Mouse (Mus musculus) hindbrain, postnatal 0 days (tissue): ENCODE results near the gene Pomt1. TPM values are rescaled to one million over a fixed set of nuclear protein-coding genes. Genes with fewer than 3 reads are reported as not detected.

ENCODE experiments used
- ATAC-seq: fragments of 200-750 bp; cut with Nextera tagmentation; 2 replicates; pipeline ENCODE4 v1.8.0; 2017; ENCODE audit warnings: mild to moderate bottlenecking, moderate TSS enrichment, moderate library complexity
- DNase-seq: peaks from one replicate; pipeline ENCODE4 v3.0.0-alpha.2; 2015; ENCODE audit warnings: low spot score
- H3K27ac ChIP-seq: fragments of 300-500 bp; sonication (generic); 2 replicates; pipeline ENCODE4 v1.5.1; 2014; ENCODE audit warnings: mild to moderate bottlenecking
- H3K27me3 ChIP-seq: fragments of 300-500 bp; sonication (generic); 2 replicates; pipeline ENCODE4 v1.6.1; 2014; ENCODE audit warnings: low read length, mixed read lengths; ENCODE audit not compliant: insufficient read depth
- H3K36me3 ChIP-seq: fragments of 300-500 bp; sonication (generic); 2 replicates; pipeline ENCODE4 v1.6.1; 2014; ENCODE audit warnings: low read length, mixed read lengths; ENCODE audit not compliant: insufficient read depth
- H3K4me1 ChIP-seq: fragments of 300-500 bp; sonication (generic); 2 replicates; pipeline ENCODE4 v1.6.1; 2014; ENCODE audit warnings: antibody characterized with exemption, low read length, mixed read lengths; ENCODE audit not compliant: insufficient read depth
- H3K4me2 ChIP-seq: fragments of 300-500 bp; sonication (generic); 2 replicates; pipeline ENCODE4 v1.6.1; 2014; ENCODE audit warnings: low read depth, mild to moderate bottlenecking, low read length, moderate library complexity, mixed read lengths
- H3K4me3 ChIP-seq: fragments of 300-500 bp; sonication (generic); 2 replicates; pipeline ENCODE4 v1.5.1; 2014; ENCODE audit warnings: low read length
- H3K9ac ChIP-seq: fragments of 300-500 bp; sonication (generic); replicated peaks from 2 replicates; pipeline ENCODE4 v1.6.1; 2014; ENCODE audit warnings: mild to moderate bottlenecking, low read length, moderate library complexity, mixed read lengths
- H3K9me3 ChIP-seq: fragments of 300-500 bp; sonication (generic); 2 replicates; pipeline ENCODE4 v1.6.1; 2016; ENCODE audit warnings: low read length, mixed read lengths
- CTCF ChIP-seq: IDR thresholded peaks from 2 replicates; pipeline ENCODE4 v1.5.1; 2016; ENCODE audit warnings: antibody characterized with exemption, control low read depth, low read depth
- WGBS: fragments of 180-500 bp; shearing (Covaris S2); extraction: QIAGEN DNeasy Blood & Tissue Kit; methylation state at CpG from one replicate; pipeline ENCODE4 v1.1.7; 2014; 5-methylcytosine and 5-hydroxymethylcytosine counted together
- polyA plus RNA-seq: library from polyadenylated mRNA; unstranded; fragments of >200 nt; fragmentation: Nextera tagmentation; extraction: Ambion mirVana; gene quantifications from 2 replicates; pipeline ENCODE4 v1.2.1, GENCODE M21; 2015
- total RNA-seq: library from RNA; depleted of rRNA; stranded (reverse); fragments of >200 nt; gene quantifications from 2 replicates; pipeline ENCODE4 v1.2.3, GENCODE M21; 2014

Gene Pomt1
- total and polyA plus RNA-seq, 2 experiments from 2014 or later, result 18.0 to 41.8 TPM

DNA sequence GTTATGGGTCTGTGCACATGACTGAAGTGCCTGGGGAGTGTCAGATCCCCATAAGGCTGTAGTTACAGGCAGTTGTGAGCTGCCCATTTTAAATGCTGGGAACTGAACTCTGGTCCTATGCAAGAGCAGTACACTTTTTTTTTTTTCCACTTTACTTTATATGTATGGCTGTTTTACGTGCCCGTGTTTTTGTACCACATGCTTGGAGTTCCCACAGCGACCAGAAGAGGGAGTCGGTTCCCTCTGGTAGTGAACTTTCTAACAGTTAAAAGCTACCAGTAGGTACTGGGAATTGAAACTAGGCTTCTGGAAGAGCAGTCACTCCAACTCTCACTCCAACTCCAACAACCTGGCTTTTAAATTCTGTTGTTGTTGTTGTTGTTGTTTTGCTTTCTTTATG, 24.2 kb downstream of the Pomt1 start:
- no peak overlapping the region; the same call in 1 of the 2 replicates for H3K4me2 ChIP-seq
- no peak overlapping the region for H3K4me3 ChIP-seq
- H3K4me1 ChIP-seq, result peaks cover 6% of the 10 kb centered on the region; the same call in 1 of the 2 replicates
- peaks cover 16% of the 10 kb centered on the region; the same call in 1 of the 2 replicates for H3K36me3 ChIP-seq
- 23% methylated on average over 4 of the region's 4 CpGs for WGBS
- TF ChIP-seq CTCF, result peak; percentile 55
- DNase-seq (peak; percentile 61), ATAC-seq (no peak)
- no peaks in the 10 kb centered on the region for H3K9me3 ChIP-seq
- H3K9ac ChIP-seq, result no peak overlapping the region
- H3K27me3 ChIP-seq, result no peaks in the 10 kb centered on the region
- H3K27ac ChIP-seq, result no peak overlapping the region

DNA sequence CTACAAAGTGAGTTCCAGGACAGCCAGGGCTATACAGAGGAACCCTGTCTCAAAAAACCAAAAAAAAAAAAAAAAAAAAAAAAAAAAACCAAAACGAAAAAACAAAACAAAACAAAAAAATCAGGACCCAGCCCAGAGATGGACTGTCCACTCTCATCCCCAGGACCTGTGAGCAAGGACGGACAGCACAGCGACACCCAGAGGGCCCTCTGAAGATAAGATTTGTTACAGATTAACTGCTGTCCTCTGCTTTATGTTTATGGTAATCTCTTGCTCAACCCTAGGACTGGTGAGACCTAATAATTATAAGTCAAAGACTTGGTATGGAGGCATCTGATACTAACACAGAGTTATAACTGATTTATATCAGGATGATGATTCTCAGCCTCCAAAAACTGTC, 39.4 kb downstream of the Pomt1 start:
- no peaks in the 10 kb centered on the region for H3K9me3 ChIP-seq
- no peaks in the 10 kb centered on the region for H3K4me1 ChIP-seq
- no peak overlapping the region for H3K4me3 ChIP-seq
- DNase-seq, result no peak
- 82% methylated on average over 3 of the region's 3 CpGs for WGBS
- H3K9ac ChIP-seq, result no peak overlapping the region
- H3K36me3 ChIP-seq, result peaks cover 23% of the 10 kb centered on the region
- H3K27ac ChIP-seq, result no peak overlapping the region
- no peak for ATAC-seq
- H3K4me2 ChIP-seq, result no peak overlapping the region
- TF ChIP-seq CTCF, result no peak
- no peaks in the 10 kb centered on the region for H3K27me3 ChIP-seq

DNA sequence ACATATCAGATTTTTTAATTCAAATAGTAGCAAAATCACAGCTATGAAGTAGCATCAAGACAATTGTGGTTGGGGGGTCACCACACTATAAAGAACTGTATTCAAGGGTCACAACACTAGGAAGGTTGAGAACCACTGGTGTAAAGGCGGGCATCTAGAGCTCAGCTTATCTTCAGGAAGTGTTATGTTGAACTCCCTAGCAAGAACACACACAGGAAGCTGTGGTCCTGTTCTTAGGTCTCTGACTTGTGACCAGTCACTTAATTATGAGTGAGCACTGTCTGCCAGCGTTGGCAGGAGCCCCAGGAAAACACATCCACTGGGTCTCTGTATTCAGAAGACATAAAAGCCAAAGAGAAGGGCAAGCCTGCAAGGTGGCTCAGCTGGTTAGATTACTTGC, 45.9 kb downstream of the Pomt1 start:
- Histone ChIP-seq H3K27ac (no peak overlapping the region), H3K4me3 (no peak overlapping the region), H3K4me1 (peaks cover 10% of the 10 kb centered on the region), H3K36me3 (peaks cover 38% of the 10 kb centered on the region), H3K27me3 (no peaks in the 10 kb centered on the region), H3K4me2 (no peak overlapping the region), H3K9ac (no peak overlapping the region), H3K9me3 (no peaks in the 10 kb centered on the region)
- DNase-seq, result no peak
- no peak for TF ChIP-seq CTCF
- ATAC-seq, result no peak
- 95% methylated on average over 2 of the region's 2 CpGs for WGBS

GRCm38 (mm10) chr2:32282727-32283126, 46.3 kb downstream of the Pomt1 start:
- no peak overlapping the region for H3K4me3 ChIP-seq
- peak; percentile 65 for DNase-seq
- peaks cover 34% of the 10 kb centered on the region for H3K36me3 ChIP-seq
- ATAC-seq, result no peak
- no peak overlapping the region for H3K27ac ChIP-seq
- H3K4me1 ChIP-seq, result peaks cover 10% of the 10 kb centered on the region
- peak; percentile 67 for TF ChIP-seq CTCF
- H3K9ac ChIP-seq, result no peak overlapping the region
- H3K9me3 ChIP-seq, result no peaks in the 10 kb centered on the region
- WGBS, result 81% methylated on average over 1 of the region's 1 CpGs
- H3K27me3 ChIP-seq, result no peaks in the 10 kb centered on the region
- no peak overlapping the region for H3K4me2 ChIP-seq

DNA sequence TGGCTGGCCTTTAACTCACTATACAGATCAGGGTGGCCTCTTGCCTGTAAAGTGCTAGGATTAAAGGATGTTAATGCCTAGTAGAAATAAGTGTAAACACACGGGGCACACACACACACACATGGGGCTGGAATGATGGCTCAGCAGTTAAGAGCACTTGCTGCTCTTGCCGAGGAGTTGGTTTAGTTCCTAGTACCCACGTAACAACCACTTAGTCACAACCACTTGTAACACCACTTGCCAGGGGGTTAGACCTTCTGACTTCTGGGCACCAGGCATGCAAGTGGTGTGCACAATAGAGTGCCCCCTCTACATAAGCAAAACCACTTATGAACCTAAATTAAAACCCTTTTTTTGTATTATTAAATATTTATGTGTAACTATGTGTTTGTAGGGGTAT, 47.6 kb downstream of the Pomt1 start:
- DNase-seq, result no peak
- no peak overlapping the region for H3K4me3 ChIP-seq
- H3K27ac ChIP-seq, result no peak overlapping the region
- no peak overlapping the region for H3K4me2 ChIP-seq
- H3K9ac ChIP-seq, result no peak overlapping the region
- peaks cover 28% of the 10 kb centered on the region for H3K36me3 ChIP-seq
- no peaks in the 10 kb centered on the region for H3K9me3 ChIP-seq
- 91% methylated on average over 3 of the region's 3 CpGs for WGBS
- peaks cover 10% of the 10 kb centered on the region for H3K4me1 ChIP-seq
- H3K27me3 ChIP-seq, result no peaks in the 10 kb centered on the region
- ATAC-seq, result no peak
- no peak for TF ChIP-seq CTCF

DNA sequence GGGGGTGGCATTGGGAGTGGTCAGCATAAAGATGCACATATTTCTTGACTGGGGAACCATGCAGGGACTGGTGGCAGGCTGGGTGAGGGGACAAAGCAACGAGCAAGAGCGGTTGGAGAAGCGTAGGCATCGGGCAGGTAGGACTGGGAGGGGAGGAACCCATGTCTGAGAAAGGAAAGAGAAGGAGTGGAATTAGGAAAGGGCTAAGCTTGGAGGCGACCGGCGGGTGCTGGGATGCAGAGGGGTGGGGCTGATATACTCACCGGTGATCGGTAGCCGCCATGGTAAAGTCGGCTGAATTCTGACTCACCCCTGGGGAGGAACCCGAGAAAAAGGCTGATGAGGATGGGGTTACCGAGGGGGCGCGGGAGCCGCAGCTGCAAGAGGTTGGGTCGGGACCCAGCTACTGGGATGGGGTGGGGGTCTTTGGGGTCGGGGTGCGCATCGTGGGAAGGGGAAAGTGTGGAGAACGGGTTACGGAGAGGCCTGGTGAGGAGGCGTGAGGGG, 51.0 kb downstream of the Pomt1 start, which contains the start of gene Golga2:
Gene Golga2 (plus strand): TSS at position 51 of the 507 bp plus-strand sequence.
- no peaks in the 10 kb centered on the region for H3K9me3 ChIP-seq
- H3K27me3 ChIP-seq, result no peaks in the 10 kb centered on the region
- no peak for TF ChIP-seq CTCF
- ATAC-seq, result no peak; the same call in 1 of the 2 replicates
- WGBS, result 3% methylated on average over 20 of the region's 23 CpGs
- no peak for DNase-seq
- H3K27ac ChIP-seq, result peak within 1 kb of the TSS; percentile 85
- H3K36me3 ChIP-seq, result peaks cover 14% of the 10 kb centered on the region; the same call in 1 of the 2 replicates
- H3K4me3 ChIP-seq, result peak within 1 kb of the TSS; percentile 58
- peaks cover 10% of the 10 kb centered on the region for H3K4me1 ChIP-seq
- H3K9ac ChIP-seq, result peak within 1 kb of the TSS; percentile 90
- H3K4me2 ChIP-seq, result peak within 1 kb of the TSS; percentile 92

DNA sequence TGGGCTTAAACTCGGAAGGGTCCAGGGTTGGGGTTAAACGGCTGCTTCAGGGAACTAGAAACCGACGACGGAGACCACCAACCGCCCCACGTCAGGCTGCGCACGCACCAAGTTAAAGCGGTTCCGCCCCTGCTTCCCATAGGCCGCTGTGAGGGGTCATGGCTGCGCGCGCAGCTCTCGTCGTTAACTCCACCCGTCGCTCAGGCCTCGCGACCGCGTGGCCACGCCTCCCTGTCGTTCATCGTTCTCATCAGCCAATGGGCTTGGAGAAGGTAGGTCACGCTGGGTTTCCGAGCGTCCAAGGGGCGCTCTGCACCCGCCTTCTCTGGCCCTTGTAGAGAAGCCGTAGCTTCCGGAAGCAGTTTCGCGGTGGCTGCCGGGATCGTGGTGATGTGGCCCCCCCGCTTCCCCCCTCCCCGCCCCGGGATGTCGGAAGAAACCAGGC, 51.6 kb downstream of the Pomt1 start, which contains the start of gene Swi5:
Gene Swi5 (minus strand): TSS at position 153 of the 445 bp plus-strand sequence.
- ATAC-seq, result peak; percentile 100
- Histone ChIP-seq H3K4me3 (peak within 1 kb of the TSS; percentile 58), H3K4me2 (peak within 1 kb of the TSS; percentile 92), H3K27ac (peak within 1 kb of the TSS; percentile 85), H3K36me3 (peaks cover 19% of the 10 kb centered on the region; the same call in 1 of the 2 replicates), H3K9me3 (no peaks in the 10 kb centered on the region), H3K9ac (peak within 1 kb of the TSS; percentile 90), H3K27me3 (no peaks in the 10 kb centered on the region), H3K4me1 (peaks cover 10% of the 10 kb centered on the region)
- no peak for TF ChIP-seq CTCF
- peak; percentile 100 for DNase-seq
- 0% methylated on average over 40 of the region's 41 CpGs for WGBS
